Comparison of ENCODE assay signal across 8 mouse cellular contexts in the genomic region with DNA sequence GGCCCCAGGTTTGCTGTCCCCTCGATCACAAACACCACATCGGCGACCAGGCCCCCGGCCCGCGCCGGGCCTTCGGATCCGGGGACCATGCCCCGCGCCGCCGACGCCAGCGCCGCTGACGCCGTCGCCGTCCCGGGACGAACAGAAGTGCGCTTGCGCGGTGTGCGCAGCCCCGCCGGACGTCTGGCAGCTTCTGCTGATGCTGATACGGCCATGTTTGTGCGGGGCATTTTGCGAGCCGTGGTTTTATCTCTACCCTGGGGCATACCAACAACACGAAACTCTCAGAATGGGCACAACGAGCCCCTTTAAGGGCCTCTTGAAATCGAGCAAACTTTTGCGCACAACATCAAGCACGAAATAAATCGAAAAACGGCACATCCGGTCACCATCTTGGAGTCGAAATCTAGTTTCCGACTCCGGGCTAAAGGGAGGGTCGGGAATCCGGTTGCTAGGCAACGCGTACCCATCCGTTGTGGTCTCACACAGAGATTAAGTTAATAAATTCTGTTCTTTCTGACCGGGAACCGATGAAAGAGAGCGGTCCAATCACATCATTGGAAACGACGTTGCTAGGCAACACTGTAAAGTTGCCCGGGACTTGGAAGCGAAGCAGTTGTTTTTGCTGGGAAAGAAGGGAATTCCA. TPM values are rescaled to one million over a fixed set of nuclear protein-coding genes. Genes with fewer than 3 reads are reported as not detected.
DNase-seq lines count a peak whose midpoint lies in the region; ATAC-seq and TF ChIP-seq lines count a peak whose summit lies in the region.

Med25 (minus strand) TSS at position 437 of the 646 bp plus-strand sequence.

- in situ Hi-C loops in Patski (cut with MboI; ENCODE audit: low pct_unique_long_range_greater_than_20kb), result loop anchor here (10.0 kb wide), 1 partner anchor 62 kb away; no protein-coding TSS in a partner anchor

- H3K9ac ChIP-seq in hindbrain, embryonic 13.5 days, result peak within 1 kb of the TSS; percentile 95

- no peaks in the 10 kb centered on the region for H3K9me3 ChIP-seq in hindbrain, embryonic 13.5 days

- no peak for TF ChIP-seq CTCF in Patski (IDR thresholded peaks at IDR 0.05)

- peak; percentile 94 for DNase-seq in Patski (ENCODE audit: low read depth, low spot score)
- peak; percentile 90 to 93 for DNase-seq in cerebellum, postnatal 14 days
- peak; percentile 93 to 95 for DNase-seq in frontal cortex, postnatal 14 days (ENCODE audit: low spot score in 2 of 2)
- peak; percentile 76 to 89 for DNase-seq in layer of hippocampus, postnatal 25 days (ENCODE audit: extremely low spot score in 1 of 2, low spot score in 1 of 2)
- DNase-seq in lung, postnatal 25 days (ENCODE audit: low spot score), result peak; percentile 94
- DNase-seq in retina, embryonic 14.5 days (ENCODE audit: low spot score), result peak; percentile 97
- peak; percentile 91 for DNase-seq in thymus, postnatal 4 days

- peak within 1 kb of the TSS; percentile 91 for H3K4me2 ChIP-seq in hindbrain, embryonic 13.5 days

- peak within 1 kb of the TSS; percentile 99 for H3K27ac ChIP-seq in hindbrain, embryonic 13.5 days

- H3K4me1 ChIP-seq in hindbrain, embryonic 13.5 days (replicated peaks), result peaks cover 76% of the 10 kb centered on the region

- ATAC-seq in Patski, result peak; percentile 27
- peak; percentile 71 for ATAC-seq in hindbrain, embryonic 13.5 days (ENCODE audit: low FRiP score)

- WGBS in hindbrain, embryonic 13.5 days, result under 1% methylated on average over 56 of the region's 56 CpGs

- CTCF ChIA-PET in Patski (lab: Charles Lee), result interaction anchor here (0.9 to 1.5 kb wide), 3 partner anchors 9 to 63 kb away, joined by 4 read pairs; partner anchors contain the start of gene Ptov1

- no peaks in the 10 kb centered on the region for H3K27me3 ChIP-seq in Patski
- no peaks in the 10 kb centered on the region for H3K27me3 ChIP-seq in hindbrain, embryonic 13.5 days

- peaks cover 19% of the 10 kb centered on the region for H3K36me3 ChIP-seq in hindbrain, embryonic 13.5 days

- POLR2A ChIA-PET in Patski (lab: Charles Lee), result interaction anchor here (0.9 to 1.5 kb wide), 6 partner anchors 10 to 34 kb away, joined by 3 to 6 read pairs (median 3); partner anchors contain the start of gene Ptov1

- peak within 1 kb of the TSS; percentile 90 for H3K4me3 ChIP-seq in hindbrain, embryonic 13.5 days

RNA-seq across cellular contexts. Expression of gene Med25, which starts in this region (rescaled TPM):
- 96.8 TPM for polyA plus RNA-seq in Patski (2021)
- 142 and 147 TPM in 2 replicates for polyA plus RNA-seq in hindbrain, embryonic 13.5 days (2015; fragmentation: Nextera tagmentation; extraction: Ambion mirVana)
- total RNA-seq in layer of hippocampus, postnatal 25 days (2021), result 100 to 1,000 TPM; 105 to 108 TPM

Comparison
In these comparisons a context has a peak if more than half of its experiments do, and no peak if none do; other contexts are left out.
1. Peak in every context shown above with its lines: DNase-seq, ATAC-seq, H3K4me3 ChIP-seq and H3K27ac ChIP-seq.